Mouse (Mus musculus): ENCODE data around the gene Crhr1. TPM values are rescaled to one million over a fixed set of nuclear protein-coding genes. Genes with fewer than 3 reads are reported as not detected.
A peak's percentile ranks its signal among the peaks of the same experiment; 100 is the strongest.

Crhr1 gene
- total RNA-seq, 2 experiments from 2014 or later, result not detected

GRCm38 (mm10) chr11:104138976-104139375 lies 6.3 kb downstream of the Crhr1 start:
- DNase-seq, result no peak

GRCm38 (mm10) chr11:104144930-104145329 lies 12.3 kb downstream of the Crhr1 start:
- no peak for DNase-seq

- no peak for DNase-seq
Measured at GRCm38 (mm10) chr11:104148787-104149186, 16.1 kb downstream of the Crhr1 start.

- no peak for DNase-seq
Measured at GRCm38 (mm10) chr11:104150911-104151310, 18.3 kb downstream of the Crhr1 start.

GRCm38 (mm10) chr11:104154332-104154731 lies 21.7 kb downstream of the Crhr1 start:
- no peak for DNase-seq

GRCm38 (mm10) chr11:104154820-104155635 lies 22.4 kb downstream of the Crhr1 start:
- DNase-seq, result no peak

GRCm38 (mm10) chr11:104155899-104156298 lies 23.2 kb downstream of the Crhr1 start:
- no peak for DNase-seq

GRCm38 (mm10) chr11:104156391-104156790 lies 23.7 kb downstream of the Crhr1 start:
- DNase-seq, result no peak

- DNase-seq, result peak; percentile 36
Measured at GRCm38 (mm10) chr11:104157603-104158259, 25.1 kb downstream of the Crhr1 start.

- no peak for DNase-seq
Measured at GRCm38 (mm10) chr11:104158260-104158907, 25.7 kb downstream of the Crhr1 start.

GRCm38 (mm10) chr11:104159769-104160272 lies 27.2 kb downstream of the Crhr1 start:
- no peak for DNase-seq

- no peak for DNase-seq
Measured at GRCm38 (mm10) chr11:104161153-104161552, 28.5 kb downstream of the Crhr1 start.

GRCm38 (mm10) chr11:104164257-104164656 lies 31.6 kb downstream of the Crhr1 start:
- DNase-seq, result no peak

GRCm38 (mm10) chr11:104171281-104171781 lies 38.7 kb downstream of the Crhr1 start:
- DNase-seq, result no peak

GRCm38 (mm10) chr11:104178893-104179292 lies 46.2 kb downstream of the Crhr1 start:
- DNase-seq, result no peak

GRCm38 (mm10) chr11:104179804-104180203 lies 47.1 kb downstream of the Crhr1 start:
- DNase-seq, result no peak

GRCm38 (mm10) chr11:104182141-104182540 lies 49.5 kb downstream of the Crhr1 start:
- no peak for DNase-seq

- DNase-seq, result no peak
Measured at GRCm38 (mm10) chr11:104186135-104186836, 53.6 kb downstream of the Crhr1 start, which contains the start of gene Sppl2c. TSS of gene Sppl2c (plus strand) at chr11:104186327.

- no peak for DNase-seq
Measured at GRCm38 (mm10) chr11:104186837-104187150, 54.1 kb downstream of the Crhr1 start.

GRCm38 (mm10) chr11:104187766-104188165 lies 55.1 kb downstream of the Crhr1 start:
- DNase-seq, result no peak

GRCm38 (mm10) chr11:104190008-104190407 lies 57.4 kb downstream of the Crhr1 start:
- no peak for DNase-seq

GRCm38 (mm10) chr11:104195382-104195781 lies 62.7 kb downstream of the Crhr1 start:
- DNase-seq, result no peak

Measured in gastrocnemius, postnatal 25 days (tissue).